7 mouse cellular contexts compared by ENCODE assay signal in genomic region chr4:81727735-81728581, GRCm38 (mm10).
DNase-seq lines count a peak whose midpoint lies in the region; ATAC-seq lines count a peak whose summit lies in the region.

No protein-coding gene starts in this region.

- peaks cover 19% of the 10 kb centered on the region for H3K4me1 ChIP-seq in lung, embryonic 15.5 days
- peaks cover 20% of the 10 kb centered on the region for H3K4me1 ChIP-seq in hindbrain, embryonic 10.5 days (replicated peaks)

- H3K36me3 ChIP-seq in lung, embryonic 15.5 days, result no peaks in the 10 kb centered on the region
- no peaks in the 10 kb centered on the region for H3K36me3 ChIP-seq in hindbrain, embryonic 10.5 days

- no peaks in the 10 kb centered on the region for H3K9me3 ChIP-seq in lung, embryonic 15.5 days
- H3K9me3 ChIP-seq in hindbrain, embryonic 10.5 days, result no peaks in the 10 kb centered on the region

- WGBS in lung, embryonic 15.5 days, result 46% methylated on average over 12 of the region's 12 CpGs
- WGBS in hindbrain, embryonic 10.5 days, result 56% methylated on average over 12 of the region's 12 CpGs

- H3K27ac ChIP-seq in lung, embryonic 15.5 days, result peak overlapping the region; percentile 47
- H3K27ac ChIP-seq in hindbrain, embryonic 10.5 days, result peak overlapping the region; percentile 86

- no peak overlapping the region for H3K4me2 ChIP-seq in lung, embryonic 15.5 days

- H3K4me3 ChIP-seq in lung, embryonic 15.5 days, result no peak overlapping the region
- no peak overlapping the region for H3K4me3 ChIP-seq in hindbrain, embryonic 10.5 days

- ATAC-seq in lung, embryonic 15.5 days (ENCODE audit: borderline replicate concordance, extremely low read depth, low FRiP score, low TSS enrichment), result peak; percentile 75

- H3K9ac ChIP-seq in lung, embryonic 15.5 days, result no peak overlapping the region

- no peaks in the 10 kb centered on the region for H3K27me3 ChIP-seq in lung, embryonic 15.5 days
- H3K27me3 ChIP-seq in hindbrain, embryonic 10.5 days (ENCODE audit: insufficient read depth, poor library complexity, severe bottlenecking), result no peaks in the 10 kb centered on the region

- no peak for DNase-seq in lung, postnatal 14 days
- DNase-seq in fibroblast of lung, adult 2 months (ENCODE audit: low read depth), result peak; percentile 36
- peak; percentile 5 for DNase-seq in hindbrain, embryonic 10.5 days (ENCODE audit: low spot score)
- peak; percentile 7 for DNase-seq in right cerebral cortex, postnatal 4 days
- no peak for DNase-seq in B cell, adult 2 months
- DNase-seq in adrenal gland, postnatal 14 days, result no peak

Comparison
In these comparisons a context has a peak if more than half of its experiments do, and no peak if none do; other contexts are left out.
1. DNase-seq: peak in fibroblast of lung, adult 2 months (single experiment), hindbrain, embryonic 10.5 days (single experiment) and right cerebral cortex, postnatal 4 days (single experiment); none in lung, postnatal 14 days (single experiment), B cell, adult 2 months (0 of 2) and adrenal gland, postnatal 14 days (single experiment).